Mouse (Mus musculus) olfactory bulb, adult 2 months (tissue): ENCODE measurements around the gene Spon1.

Source experiments
- CTCF ChIP-seq: fragments of 200-500 bp; IDR thresholded peaks from 2 replicates; pipeline ENCODE4 v1.5.1; 2012; ENCODE audit warnings: low read depth, mild to moderate bottlenecking, low read length, moderate library complexity; ENCODE audit not compliant: insufficient read depth
- POLR2A ChIP-seq: fragments of 200-500 bp; IDR thresholded peaks from 2 replicates; pipeline ENCODE4 v1.6.1; 2012; ENCODE audit warnings: mild to moderate bottlenecking, low read depth, low read length, moderate library complexity; ENCODE audit not compliant: insufficient read depth

- TF ChIP-seq POLR2A (no peak), CTCF (no peak)
These were observed 304.7 kb downstream of the Spon1 start for GRCm38 (mm10) chr7:114070458-114070840.
